Mouse (Mus musculus) megakaryocyte-erythroid progenitor cell, adult 5-6 weeks (primary cell): ENCODE measurements at regions not wholly inside any gene's neighbourhood (a gene's known extent, or its start where the extent isn't known, plus 50 kb on each side); places are given as distances from the start of the nearest gene placed in this dataset.

Source experiments
- ATAC-seq: replicated peaks from 2 replicates; pipeline ENCODE4 v1.8.0; 2016; ENCODE audit warnings: mild to moderate bottlenecking, inconsistent platforms; ENCODE audit not compliant: severe bottlenecking, poor library complexity, low FRiP score, low TSS enrichment

DNA sequence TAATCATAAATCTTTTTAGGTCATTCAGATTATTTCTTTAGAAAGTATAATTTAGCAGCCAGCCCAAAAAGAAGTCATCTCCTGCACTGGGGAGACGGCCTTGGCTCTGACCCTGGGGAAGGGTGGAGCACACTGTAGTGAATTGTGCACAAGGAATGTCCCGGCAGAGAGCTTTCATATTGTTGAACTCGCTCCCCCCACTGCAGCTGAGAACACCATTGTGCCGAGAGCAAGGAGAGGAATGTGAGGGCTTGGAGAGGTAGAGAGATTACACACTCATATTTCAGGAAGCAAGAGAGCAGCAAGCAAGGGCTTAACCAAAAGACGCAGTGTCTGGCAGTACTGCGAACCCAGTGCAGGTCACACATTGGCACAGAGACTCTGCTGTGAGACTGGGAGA, 216.8 kb downstream of the Zfp36l1 start:
- no peak for ATAC-seq

DNA sequence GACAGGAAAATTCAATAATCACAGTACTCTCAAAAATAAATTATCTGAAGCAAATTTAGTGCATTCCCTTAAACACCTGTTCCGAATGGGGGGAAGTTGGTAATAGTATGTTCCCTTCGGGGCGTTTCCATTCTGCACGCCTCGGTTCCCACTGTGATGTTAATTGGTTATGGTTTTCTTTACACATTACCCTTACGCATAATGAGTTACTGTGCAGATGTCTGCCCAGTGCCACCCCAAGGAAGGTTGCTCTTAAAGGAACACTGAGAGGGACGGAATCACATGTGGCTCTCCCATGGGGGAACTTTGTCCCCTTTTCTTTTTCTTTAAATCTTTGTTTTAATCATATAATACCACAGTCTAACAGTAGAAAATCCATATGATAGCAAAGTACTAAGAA, 217.5 kb downstream of the Zfp36l1 start:
- ATAC-seq = no peak

DNA sequence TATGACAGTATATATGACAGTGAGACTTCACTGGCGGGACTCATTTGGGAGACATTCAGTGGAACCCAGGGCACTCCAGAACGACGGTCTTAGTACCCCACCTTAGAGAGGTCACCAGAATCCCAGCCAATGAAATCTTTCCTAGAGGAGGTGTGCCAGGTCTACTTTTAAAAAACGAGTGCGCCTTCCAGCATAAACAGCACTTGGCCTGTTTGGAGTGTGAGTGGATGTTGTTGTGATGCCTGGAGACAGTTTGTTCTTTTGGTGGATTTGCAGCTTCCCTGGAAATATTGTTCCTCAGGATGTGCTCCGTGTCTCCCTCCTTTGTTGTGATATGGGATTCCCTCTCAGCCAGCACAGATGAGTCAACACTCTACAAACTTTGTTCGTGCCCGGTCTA, 219.9 kb downstream of the Zfp36l1 start:
- ATAC-seq = no peak

DNA sequence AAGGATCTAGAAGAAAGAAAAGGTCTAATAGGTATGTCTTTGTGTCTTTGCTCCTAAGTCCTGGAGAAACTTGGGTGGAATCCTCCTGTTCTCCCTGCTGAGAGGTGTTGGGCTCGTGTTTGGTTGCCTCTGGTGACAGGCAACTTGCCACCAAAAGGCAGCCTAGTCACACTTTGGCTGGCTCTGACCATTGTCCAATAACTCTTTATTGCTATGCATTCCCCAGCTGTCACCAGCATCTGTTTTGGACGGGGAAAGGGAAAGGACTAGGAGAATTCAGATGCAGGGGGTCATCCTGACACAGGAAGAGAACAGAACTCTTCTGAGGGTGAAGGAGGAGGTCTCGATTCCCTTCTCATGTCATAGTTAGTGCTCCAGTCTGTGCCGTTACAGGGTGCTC, 220.9 kb downstream of the Zfp36l1 start:
- ATAC-seq = no peak

DNA sequence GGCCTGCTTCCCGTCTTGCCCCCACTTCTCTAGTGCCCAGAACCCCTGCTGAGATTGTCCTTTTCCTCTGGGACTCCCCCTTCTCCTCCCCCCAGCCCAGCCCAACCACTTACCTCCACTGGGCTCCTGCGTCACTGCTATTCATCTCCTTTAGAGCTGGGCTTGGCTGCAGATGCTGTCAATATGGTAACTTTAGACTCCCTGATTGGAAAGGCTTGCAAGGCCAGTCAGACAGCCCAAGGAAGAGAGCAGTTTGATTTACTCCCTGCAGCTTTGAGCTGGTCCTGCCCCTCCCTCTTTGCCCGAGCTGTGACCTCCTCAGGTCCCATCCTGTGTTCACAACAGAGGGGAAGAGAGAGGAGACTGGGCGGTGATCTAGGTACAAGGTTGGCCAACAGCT, 221.9 kb downstream of the Zfp36l1 start:
- no peak for ATAC-seq

DNA sequence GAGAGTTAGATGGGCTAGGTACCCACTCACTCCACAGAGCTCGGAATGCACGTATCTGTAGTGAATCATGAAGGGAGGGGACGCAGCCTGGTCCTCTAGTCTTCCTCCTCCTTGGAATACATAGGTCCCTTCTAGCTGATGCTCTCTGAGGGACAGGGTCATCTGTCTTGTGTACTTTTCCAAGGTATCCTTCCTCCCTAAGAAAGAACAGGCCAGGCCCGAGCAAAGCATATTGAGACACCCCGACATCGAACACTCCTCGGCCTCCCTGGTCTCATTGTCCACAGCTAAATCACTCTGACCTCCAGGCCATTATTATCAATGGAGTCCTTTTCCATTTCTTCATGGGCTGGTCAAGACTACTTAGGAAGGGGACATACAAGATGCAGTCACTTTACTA, 222.5 kb downstream of the Zfp36l1 start:
- ATAC-seq = no peak

DNA sequence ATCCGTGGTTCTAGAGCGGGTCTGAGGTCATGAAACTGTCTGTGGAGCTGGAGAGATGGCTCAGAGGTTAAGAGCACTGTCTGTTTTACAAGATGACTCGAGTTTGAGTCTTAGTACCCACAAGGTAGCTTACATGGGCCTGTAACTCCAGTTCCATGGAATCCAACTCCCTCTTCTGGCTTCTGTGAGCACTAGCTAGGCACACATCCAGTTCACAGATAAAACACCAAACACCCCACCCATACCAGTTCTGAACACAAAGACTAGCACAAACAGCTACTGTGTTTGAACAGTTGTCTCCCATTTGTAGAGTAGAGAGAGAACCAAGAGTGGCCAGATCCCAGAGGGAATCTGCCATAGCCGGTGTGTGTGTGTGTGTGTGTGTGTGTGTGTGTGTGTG, 224.0 kb downstream of the Zfp36l1 start:
- peak; percentile 57; the same call in 1 of the 2 replicates for ATAC-seq

DNA sequence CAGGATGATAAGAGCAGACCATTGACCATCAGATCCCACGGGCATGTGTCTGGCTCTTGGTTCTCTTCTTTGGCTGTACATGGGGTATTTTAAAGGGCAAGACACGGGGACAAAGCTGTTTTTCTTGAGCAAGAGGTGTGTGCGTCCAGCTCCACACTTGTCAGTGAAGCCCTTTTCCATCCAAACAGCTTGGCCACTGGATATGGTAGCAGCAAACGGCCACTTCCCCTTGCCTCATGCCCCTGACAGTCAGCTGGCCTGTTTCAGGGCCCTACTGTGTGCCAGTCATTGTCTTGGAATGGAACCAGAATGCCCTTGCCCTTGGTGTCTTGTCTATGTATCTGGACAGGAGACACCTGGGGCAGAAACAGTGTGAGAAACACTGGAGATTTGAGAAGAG, 224.7 kb downstream of the Zfp36l1 start:
- ATAC-seq = no peak

DNA sequence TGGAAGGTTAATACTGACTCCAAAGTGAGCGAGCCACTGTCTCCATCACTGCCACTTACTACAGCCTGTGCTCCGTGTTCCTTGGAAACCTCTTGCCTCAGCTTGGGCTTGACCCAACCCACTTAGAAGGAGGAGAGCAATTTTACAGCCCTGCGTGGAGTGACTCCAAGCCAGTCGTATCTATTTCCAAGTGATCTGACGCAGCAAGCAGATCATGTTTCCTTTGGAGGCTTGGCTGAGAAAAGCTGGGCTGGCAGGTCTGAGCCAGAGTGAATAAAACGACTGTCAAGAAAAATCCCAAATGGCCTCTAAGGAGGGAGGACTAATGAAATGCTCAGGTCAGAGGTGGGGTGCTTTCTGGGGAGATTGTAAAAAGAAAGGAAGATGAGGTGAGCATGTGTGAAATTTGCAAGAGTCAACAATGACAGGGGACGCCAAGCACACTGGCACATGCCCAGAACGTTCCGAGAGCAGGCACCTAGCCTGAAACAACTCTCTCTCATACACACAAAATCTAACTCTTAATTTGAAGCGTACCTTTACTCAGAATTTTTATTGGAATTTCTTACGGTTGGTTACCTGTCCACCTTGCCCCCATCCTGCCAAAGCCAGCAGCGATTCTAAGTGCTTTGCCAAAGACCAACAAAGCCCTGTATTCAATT, 225.5 kb downstream of the Zfp36l1 start:
- ATAC-seq = no peak

DNA sequence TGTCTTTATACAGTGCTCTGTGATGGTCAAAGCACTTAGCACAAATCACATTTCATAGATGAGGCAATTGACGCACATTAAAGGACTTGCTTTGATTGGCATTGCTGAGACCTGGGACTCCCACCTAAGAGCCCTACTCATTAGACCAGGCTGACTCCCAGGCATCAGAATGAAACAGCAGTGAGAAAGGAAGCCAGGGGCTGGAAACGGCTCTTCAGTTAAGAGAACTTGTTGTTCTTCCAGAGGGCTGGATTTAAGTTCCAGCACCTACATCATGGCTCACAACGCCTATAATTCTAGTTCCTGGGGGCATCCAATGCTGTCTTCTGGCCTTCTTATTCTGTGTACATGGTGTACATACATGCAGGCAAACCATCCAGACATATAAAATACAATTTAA, 226.3 kb downstream of the Zfp36l1 start:
- ATAC-seq = no peak

DNA sequence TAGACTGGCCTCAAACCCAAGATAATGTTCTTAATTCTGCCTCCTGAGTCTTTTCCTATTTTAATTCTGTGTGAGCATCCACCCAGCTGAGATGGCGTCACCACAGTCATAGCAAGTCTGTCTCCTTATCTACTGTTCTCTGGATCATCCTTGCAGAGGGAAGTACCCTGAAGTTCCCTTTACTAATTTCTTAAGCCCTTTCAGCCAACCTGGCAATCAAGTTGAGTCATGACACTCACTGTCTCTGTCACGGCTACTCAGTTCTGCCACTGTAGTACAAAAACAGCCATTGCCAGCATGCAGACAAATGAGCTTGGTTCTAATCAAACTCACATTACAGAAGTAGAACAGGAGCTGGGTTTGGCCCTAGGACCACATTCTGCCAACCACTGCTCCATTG, 227.5 kb downstream of the Zfp36l1 start:
- no peak for ATAC-seq

DNA sequence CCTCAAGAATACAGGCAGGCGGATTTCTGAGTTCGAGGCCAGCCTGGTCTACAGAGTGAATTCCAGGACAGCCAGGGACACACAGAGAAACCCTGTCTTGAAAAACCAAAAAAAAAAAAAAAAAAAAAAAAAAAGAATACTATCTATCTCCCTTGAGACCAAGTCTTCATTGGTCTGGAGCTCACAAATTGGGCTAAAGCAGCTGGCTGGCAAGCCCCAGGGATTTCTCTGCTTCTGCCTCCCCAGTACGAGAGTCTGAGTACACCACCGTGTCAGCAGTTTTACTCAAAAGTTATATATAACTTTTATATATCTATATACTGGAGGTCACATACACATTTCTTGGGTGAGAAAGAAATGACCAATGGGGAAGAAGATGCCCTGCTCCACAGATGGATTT, 229.2 kb downstream of the Zfp36l1 start:
- no peak for ATAC-seq

DNA sequence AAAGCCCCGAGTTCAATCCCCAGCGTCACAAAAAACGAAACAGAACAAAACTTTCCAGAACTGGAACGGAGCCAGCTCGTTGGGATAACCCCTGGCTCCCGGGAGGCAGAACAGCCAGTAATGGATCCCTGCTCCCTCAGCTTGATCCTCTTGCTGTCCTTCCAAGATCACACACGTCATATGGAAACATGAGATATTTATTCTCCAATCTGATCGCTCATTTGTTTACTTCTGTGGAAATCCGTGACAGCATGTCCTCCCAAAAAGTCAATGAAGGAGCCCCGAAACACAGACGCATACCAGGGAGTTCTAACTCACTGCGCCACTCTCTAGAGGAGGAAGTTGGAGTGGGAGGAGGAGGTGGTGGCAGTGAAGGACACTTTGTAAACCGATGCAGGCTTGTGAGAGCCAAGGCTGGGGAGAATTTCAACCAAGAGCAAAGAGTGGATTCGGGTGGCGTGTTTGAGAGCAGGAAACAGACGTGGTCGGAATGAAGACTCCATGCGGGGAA, 232.0 kb downstream of the Zfp36l1 start:
- ATAC-seq = no peak

DNA sequence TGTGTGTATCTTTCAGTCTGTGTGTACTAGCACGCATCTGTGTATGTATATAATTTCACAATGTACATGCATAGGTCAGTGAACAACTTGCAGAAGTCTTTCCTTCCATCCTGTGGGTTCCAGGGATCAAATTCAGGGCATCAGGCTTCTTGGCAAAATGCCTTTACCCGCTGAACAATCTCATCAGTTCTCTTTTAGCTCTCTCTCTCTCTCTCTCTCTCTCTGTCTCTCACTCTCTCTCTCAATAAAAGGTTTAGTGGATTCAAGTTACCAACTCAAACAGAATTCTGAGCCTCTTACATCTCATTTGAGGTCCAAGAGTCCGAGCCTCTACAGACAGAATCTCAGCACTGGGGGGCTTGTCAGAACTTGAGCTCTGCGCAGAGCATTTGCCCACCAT, 232.5 kb downstream of the Zfp36l1 start:
- ATAC-seq = no peak

DNA sequence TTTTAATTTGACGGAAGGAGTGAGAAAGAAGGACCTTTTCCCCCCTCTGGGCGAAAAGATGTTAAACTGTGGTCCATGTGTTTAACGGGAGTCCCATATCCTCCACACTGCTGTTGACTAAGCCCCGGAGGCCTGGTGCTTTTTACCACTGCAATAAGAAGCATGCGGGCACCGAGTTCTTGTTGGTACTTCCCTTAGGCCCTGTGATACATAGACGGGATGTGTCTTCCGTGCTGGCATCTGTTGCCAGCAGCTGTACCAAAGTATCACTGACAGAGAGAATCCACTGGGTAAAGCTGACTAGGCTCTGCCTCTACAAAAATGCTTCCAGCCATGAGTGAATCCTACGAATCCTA, 232.9 kb downstream of the Zfp36l1 start:
- ATAC-seq = no peak

DNA sequence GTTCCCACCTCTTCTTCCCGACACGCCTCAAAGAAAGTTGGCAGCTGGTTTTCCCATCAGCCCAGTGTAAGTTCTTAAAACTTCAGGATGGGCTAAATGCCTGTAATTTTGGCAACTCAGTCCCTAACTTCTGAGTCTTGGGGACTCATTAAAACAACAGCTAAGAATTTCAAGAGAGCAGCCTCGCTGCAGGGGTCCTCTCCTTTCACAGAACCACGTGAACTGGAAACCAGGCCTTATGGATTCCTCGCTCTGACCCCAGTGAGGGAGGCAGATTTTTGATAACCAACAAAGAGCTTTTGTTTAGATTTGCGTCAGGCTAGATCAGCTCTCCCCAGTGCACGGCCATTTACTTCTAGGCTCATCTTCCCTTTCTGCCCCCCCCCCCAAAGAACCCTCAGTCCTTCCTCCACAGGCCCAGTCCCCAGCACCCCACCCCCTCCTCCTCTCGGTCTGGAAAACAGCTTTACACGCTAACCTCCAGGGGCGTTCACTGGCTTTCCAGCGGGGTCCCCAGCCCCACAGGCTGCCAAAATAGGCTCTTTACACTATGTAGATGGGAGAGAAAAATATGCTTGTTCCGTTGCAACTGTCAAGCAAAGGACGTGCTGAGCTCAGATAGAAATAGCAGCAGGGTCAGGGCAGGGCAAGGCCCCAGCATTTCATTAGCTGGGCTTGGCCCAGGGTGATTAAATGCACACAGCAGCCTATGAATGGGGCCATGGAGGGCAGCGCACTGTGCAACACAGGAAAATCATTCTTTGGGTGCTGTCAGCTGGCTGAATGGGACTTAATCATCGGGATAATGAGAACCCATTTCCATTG, 233.5 kb downstream of the Zfp36l1 start:
- no peak for ATAC-seq

DNA sequence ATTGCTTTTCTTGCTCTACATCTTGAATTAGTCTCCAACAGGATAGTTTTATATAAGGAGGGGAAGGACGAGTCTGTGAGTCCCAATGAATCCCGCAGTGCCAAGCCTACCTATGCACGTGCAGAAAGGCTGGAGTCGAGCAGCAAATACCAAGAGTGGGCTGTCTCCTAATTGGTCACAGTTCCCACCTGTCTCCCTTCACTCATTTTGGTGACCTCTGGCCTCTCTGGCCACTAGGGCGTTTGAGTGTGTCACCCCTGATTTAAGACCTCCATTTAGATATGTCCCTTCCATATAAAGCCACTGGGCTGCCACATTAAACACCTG, 234.1 kb downstream of the Zfp36l1 start:
- no peak for ATAC-seq

DNA sequence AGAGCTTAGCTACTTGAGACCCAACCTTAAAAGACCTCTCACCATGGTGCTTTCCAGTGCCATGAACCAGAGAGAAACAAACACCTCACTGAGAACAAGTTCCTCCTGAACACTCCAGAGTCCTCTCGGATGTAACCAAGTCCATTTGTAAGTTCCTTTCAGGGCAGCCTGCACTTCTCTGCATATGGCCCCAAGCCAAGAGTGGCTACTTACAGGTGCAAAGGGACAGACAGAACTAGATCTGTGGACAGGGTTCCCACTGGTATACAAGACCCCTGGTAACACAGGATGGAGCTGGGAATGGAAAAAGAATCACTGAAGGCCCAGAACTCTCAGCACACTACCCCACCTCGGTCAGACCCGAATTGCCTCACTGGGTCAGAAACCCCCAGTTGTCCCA, 234.7 kb downstream of the Zfp36l1 start:
- no peak for ATAC-seq

DNA sequence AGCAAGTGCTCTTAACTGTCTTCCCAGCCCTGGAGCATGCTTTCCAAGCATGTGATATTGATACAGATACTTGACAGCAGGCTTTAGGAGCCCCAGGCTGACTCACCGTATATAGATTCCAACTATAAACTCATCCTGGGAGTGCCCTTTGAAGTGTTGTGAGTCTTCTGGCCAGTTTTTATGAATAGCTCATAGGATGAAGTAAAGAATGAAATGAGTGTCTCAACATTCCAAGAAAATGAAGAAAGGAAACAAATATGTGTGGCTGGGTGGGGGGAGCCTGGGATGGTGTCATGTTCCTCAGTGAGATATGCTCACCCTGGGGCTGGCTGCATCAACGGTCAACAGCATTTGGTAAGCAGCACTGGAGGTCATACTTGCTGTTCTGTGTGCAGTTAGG, 238.5 kb downstream of the Zfp36l1 start:
- ATAC-seq = no peak

DNA sequence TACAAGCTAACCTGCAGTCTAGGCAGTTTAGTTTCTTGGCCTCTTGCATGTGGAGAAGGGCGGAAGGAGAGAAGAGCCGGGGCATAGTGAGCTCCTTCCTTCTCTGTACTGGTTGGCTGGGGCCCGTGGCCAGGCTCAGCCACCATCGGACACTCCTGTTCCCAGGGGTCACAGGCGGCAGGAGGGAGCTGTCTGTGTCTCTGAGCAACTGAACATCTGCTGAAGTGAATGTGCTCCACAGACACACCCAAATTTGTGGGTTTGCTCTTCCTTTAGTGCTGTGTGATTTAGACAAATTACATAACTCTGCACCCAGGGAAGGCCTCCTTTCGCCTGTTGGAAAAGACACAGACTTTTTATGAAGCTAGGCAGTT, 247.6 kb downstream of the Zfp36l1 start:
- ATAC-seq = no peak
